In the genomic region with DNA sequence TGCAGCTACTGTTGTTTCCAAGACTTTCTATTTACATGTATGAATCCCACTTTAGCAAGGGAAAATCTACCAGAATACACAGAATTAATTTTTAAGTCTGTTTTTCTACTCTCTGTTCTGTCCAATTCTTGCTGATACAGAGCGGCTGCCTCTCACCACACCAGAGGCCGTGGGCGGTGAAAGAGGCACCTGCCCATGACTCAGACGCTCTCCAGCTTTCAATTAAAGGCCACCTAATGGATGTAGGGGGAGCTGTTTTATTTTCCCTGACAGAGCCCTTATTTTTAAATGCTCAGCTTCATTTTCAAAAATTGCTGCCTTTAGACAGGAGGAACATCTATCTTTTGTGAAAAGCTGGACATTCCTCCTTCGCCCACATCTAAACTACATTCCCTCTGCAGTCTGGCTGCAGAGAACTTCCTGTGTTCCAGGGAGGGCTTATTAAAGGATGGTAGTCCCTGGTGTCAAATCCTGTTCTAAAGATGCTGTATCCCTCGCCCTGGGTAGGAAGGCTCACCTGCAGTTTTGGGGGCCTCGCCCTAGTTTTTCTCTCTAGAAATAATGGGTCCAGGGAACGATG, we compare ENCODE assay signal across 16 mouse cellular contexts.
DNase-seq lines count a peak whose midpoint lies in the region; ATAC-seq and TF ChIP-seq lines count a peak whose summit lies in the region.
"Had no signal": no experiment of that assay in that cellular context is flagged by ENCODE, and none has a peak within 500 bp of the region (broad histone marks: within the 10 kb centered on the region; RNA-seq: fewer than 3 reads in every experiment).

No protein-coding gene starts in this region.

- peak; percentile 62 to 85; a peak in 3 of 4 replicates for ATAC-seq in hematopoietic stem cell, adult 5-6 weeks (replicated peaks in 1 of 2; ENCODE audit: insufficient read depth in 1 of 2, low FRiP score in 2 of 2, low TSS enrichment in 1 of 2, low read depth in 1 of 2, poor library complexity in 2 of 2, severe bottlenecking in 2 of 2)
- no peak for ATAC-seq in hindbrain, postnatal 0 days

- H3K27me3 ChIP-seq in hindbrain, postnatal 0 days (ENCODE audit: insufficient read depth, low read length): no peaks in the 10 kb centered on the region
- H3K27me3 ChIP-seq: heart, embryonic 15.5 days; hindbrain, embryonic 15.5 days; neural tube, embryonic 13.5 days had no signal

- no peak overlapping the region for H3K27ac ChIP-seq in hindbrain, postnatal 0 days
- H3K27ac ChIP-seq: heart, embryonic 15.5 days; hindbrain, embryonic 15.5 days; liver, embryonic 14.5 days; neural tube, embryonic 13.5 days had no signal

- DNase-seq in adrenal gland, postnatal 14 days: peak; percentile 26
- no peak for DNase-seq in adrenal gland, adult 18-20 months (ENCODE audit: low spot score in 2 of 2)
- DNase-seq in layer of hippocampus, adult 18-20 months (ENCODE audit: low spot score in 2 of 2): peak; percentile 42 to 58
- no peak for DNase-seq in layer of hippocampus, adult 9-10 months (ENCODE audit: low spot score)
- DNase-seq in 3T3-L1 (ENCODE audit: low read depth, low spot score): peak; percentile 57
- no peak for DNase-seq in hindbrain, postnatal 0 days (ENCODE audit: low spot score)
- DNase-seq in cerebellum, adult 9-10 months: no peak
- DNase-seq: gastrocnemius, postnatal 36 days; kidney, adult 9 months; midbrain, embryonic 14.5 days; retina, postnatal 1 day had no signal

- no peaks in the 10 kb centered on the region; the same call in 1 of the 2 replicates for H3K4me1 ChIP-seq in hindbrain, postnatal 0 days (ENCODE audit: insufficient read depth, low read length)

- H3K9me3 ChIP-seq in hindbrain, postnatal 0 days (ENCODE audit: low read length): no peaks in the 10 kb centered on the region
- H3K9me3 ChIP-seq: heart, embryonic 15.5 days; hindbrain, embryonic 15.5 days; neural tube, embryonic 13.5 days had no signal

- H3K4me3 ChIP-seq in hindbrain, postnatal 0 days (ENCODE audit: low read length): no peak overlapping the region
- H3K4me3 ChIP-seq: heart, embryonic 15.5 days; hindbrain, embryonic 15.5 days; neural tube, embryonic 13.5 days had no signal

- TF ChIP-seq CTCF in hindbrain, postnatal 0 days (IDR thresholded peaks at IDR 0.05; ENCODE audit: low read depth): no peak

- no peak overlapping the region for H3K9ac ChIP-seq in hindbrain, postnatal 0 days (replicated peaks; ENCODE audit: low read length)
- H3K9ac ChIP-seq: heart, embryonic 15.5 days; hindbrain, embryonic 15.5 days; liver, embryonic 14.5 days; neural tube, embryonic 13.5 days had no signal

- H3K36me3 ChIP-seq in hindbrain, postnatal 0 days (ENCODE audit: insufficient read depth, low read length): no peaks in the 10 kb centered on the region
- H3K36me3 ChIP-seq: heart, embryonic 15.5 days; hindbrain, embryonic 15.5 days; neural tube, embryonic 13.5 days had no signal

- WGBS in hindbrain, postnatal 0 days: 80% methylated on average over 8 of the region's 8 CpGs

- H3K4me2 ChIP-seq in hindbrain, postnatal 0 days (ENCODE audit: low read depth, low read length): no peak overlapping the region
- H3K4me2 ChIP-seq: heart, embryonic 15.5 days; hindbrain, embryonic 15.5 days; neural tube, embryonic 13.5 days had no signal

Comparison
In these comparisons a context has a peak if more than half of its experiments do, and no peak if none do; other contexts are left out.
1. DNase-seq: peak in adrenal gland, postnatal 14 days (single experiment), layer of hippocampus, adult 18-20 months (2 of 2) and 3T3-L1 (single experiment); none in adrenal gland, adult 18-20 months (0 of 2), layer of hippocampus, adult 9-10 months (single experiment), hindbrain, postnatal 0 days (single experiment) and cerebellum, adult 9-10 months (single experiment).